Mouse (Mus musculus) thymus, adult 2 months (tissue): ENCODE data around the gene Stxbp4. TPM values are rescaled to one million over a fixed set of nuclear protein-coding genes. Genes with fewer than 3 reads are reported as not detected.

Experiments used
- DNase-seq: peaks from one replicate; pipeline ENCODE4 v3.0.0; 2021
- H3K27ac ChIP-seq: fragments of 200-500 bp; 2 replicates; pipeline ENCODE4 v1.5.1; 2012; ENCODE audit warnings: low read length, control low read depth; ENCODE audit not compliant: control insufficient read depth, insufficient read depth
- H3K27me3 ChIP-seq: fragments of 200-500 bp; 2 replicates; pipeline ENCODE4 v1.6.1; 2012; ENCODE audit warnings: mild to moderate bottlenecking, low read length, moderate library complexity, mixed read lengths; ENCODE audit not compliant: control insufficient read depth, insufficient read depth
- H3K36me3 ChIP-seq: fragments of 200-500 bp; 2 replicates; pipeline ENCODE4 v1.6.1; 2012; ENCODE audit warnings: mild to moderate bottlenecking, low read length, moderate library complexity; ENCODE audit not compliant: control insufficient read depth, insufficient read depth
- H3K4me1 ChIP-seq: fragments of 200-500 bp; replicated peaks from 2 replicates; pipeline ENCODE4 v1.6.1; 2012; ENCODE audit warnings: low read length; ENCODE audit not compliant: control insufficient read depth, insufficient read depth
- H3K4me3 ChIP-seq: fragments of 200-500 bp; 2 replicates; pipeline ENCODE4 v1.5.1; 2012; ENCODE audit warnings: mild to moderate bottlenecking, low read length, control low read depth, moderate library complexity; ENCODE audit not compliant: control insufficient read depth, insufficient read depth
- CTCF ChIP-seq: fragments of 200-500 bp; IDR thresholded peaks from 2 replicates; pipeline ENCODE4 v1.5.1; 2012; ENCODE audit warnings: mild to moderate bottlenecking, control low read depth, low read length, moderate library complexity, borderline replicate concordance; ENCODE audit not compliant: control insufficient read depth, poor library complexity, insufficient read depth; ENCODE audit errors: extremely low read depth
- POLR2A ChIP-seq: fragments of 200-500 bp; IDR thresholded peaks from 2 replicates; pipeline ENCODE4 v1.6.1; 2012; ENCODE audit warnings: mild to moderate bottlenecking, low read length, control low read depth, moderate library complexity; ENCODE audit not compliant: control insufficient read depth, poor library complexity, insufficient read depth; ENCODE audit errors: extremely low read depth
- WGBS: fragments of 180-500 bp; shearing (Covaris S2); methylation state at CpG from one replicate; pipeline ENCODE4 v1.1.7; 2018; 5-methylcytosine and 5-hydroxymethylcytosine counted together
- polyA plus RNA-seq: library from polyadenylated mRNA; depleted of rRNA; stranded (reverse); fragments of >200 nt; gene quantifications from 2 replicates; pipeline ENCODE4 v1.2.3, GENCODE M21; 2012

Stxbp4 gene
- polyA plus RNA-seq, 1 experiment = 4.1 TPM

- Histone ChIP-seq H3K36me3 (no peaks in the 10 kb centered on the region), H3K4me1 (no peaks in the 10 kb centered on the region), H3K4me3 (no peak overlapping the region), H3K27me3 (no peaks in the 10 kb centered on the region), H3K27ac (no peak overlapping the region)
- TF ChIP-seq POLR2A (no peak), CTCF (no peak)
- DNase-seq = no peak
- 71% methylated on average over 3 of the region's 3 CpGs for WGBS
These were observed 28.4 kb upstream of the Stxbp4 start for GRCm38 (mm10) chr11:90666144-90666757.

DNA sequence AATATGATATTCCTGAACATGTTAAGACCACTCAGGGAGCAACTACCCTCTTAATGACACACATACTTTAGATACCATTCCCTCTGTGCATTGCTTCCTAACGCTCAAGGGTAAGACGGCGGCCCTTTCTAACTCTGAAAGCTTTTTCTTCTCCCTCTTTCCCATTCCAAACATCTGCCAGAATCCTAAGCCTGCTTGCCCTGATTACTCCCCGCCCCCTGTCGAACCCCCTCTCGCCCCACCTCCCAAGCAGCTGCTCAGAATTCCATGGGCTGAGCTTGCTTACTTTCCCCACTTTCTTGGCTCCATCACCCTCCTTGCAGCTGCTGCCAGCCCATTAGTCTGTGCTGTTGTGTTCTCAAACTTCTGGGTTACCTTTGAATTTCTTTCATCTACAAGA is 27.3 kb upstream of the Stxbp4 start:
- DNase-seq = no peak
- H3K36me3 ChIP-seq = no peaks in the 10 kb centered on the region
- H3K4me3 ChIP-seq = no peak overlapping the region
- H3K27ac ChIP-seq = no peak overlapping the region
- WGBS = 97% methylated on average over 6 of the region's 6 CpGs
- H3K4me1 ChIP-seq = no peaks in the 10 kb centered on the region
- TF ChIP-seq CTCF (no peak), POLR2A (no peak)
- H3K27me3 ChIP-seq = no peaks in the 10 kb centered on the region

DNA sequence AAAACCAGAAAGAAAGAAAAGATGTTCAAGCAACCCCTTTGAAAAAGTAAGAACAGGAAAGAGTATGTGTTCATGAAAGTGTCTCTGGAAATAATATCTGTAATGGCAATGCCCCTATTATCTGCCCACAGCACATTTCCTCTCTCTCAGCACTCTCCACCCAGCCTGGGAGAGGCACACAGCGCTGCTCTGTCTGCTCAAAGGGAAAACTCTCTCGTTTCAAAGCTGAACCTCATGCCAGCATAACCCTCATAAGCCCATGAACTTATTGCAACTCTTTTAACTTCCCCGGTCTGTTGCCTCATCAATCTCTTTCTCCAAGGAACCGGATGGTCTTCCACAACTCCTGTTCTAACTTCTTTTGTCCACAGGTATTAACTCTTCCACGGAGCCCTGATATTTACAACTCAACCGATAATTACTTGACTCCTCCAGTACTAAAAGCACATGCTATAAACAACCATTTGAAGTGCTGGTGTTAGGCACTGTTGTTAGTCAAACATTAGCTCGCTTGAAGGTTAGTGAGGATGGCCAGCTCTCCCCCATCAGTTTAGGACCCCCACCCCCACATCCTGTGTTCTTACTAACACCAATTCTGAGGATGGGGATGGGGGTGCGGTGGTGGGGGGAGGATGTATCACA is 26.6 kb upstream of the Stxbp4 start:
- Histone ChIP-seq H3K27me3 (no peaks in the 10 kb centered on the region), H3K36me3 (no peaks in the 10 kb centered on the region), H3K4me1 (no peaks in the 10 kb centered on the region), H3K27ac (no peak overlapping the region), H3K4me3 (no peak overlapping the region)
- WGBS = 38% methylated on average over 8 of the region's 8 CpGs
- DNase-seq = no peak
- no peak for TF ChIP-seq CTCF
- no peak for TF ChIP-seq POLR2A

DNA sequence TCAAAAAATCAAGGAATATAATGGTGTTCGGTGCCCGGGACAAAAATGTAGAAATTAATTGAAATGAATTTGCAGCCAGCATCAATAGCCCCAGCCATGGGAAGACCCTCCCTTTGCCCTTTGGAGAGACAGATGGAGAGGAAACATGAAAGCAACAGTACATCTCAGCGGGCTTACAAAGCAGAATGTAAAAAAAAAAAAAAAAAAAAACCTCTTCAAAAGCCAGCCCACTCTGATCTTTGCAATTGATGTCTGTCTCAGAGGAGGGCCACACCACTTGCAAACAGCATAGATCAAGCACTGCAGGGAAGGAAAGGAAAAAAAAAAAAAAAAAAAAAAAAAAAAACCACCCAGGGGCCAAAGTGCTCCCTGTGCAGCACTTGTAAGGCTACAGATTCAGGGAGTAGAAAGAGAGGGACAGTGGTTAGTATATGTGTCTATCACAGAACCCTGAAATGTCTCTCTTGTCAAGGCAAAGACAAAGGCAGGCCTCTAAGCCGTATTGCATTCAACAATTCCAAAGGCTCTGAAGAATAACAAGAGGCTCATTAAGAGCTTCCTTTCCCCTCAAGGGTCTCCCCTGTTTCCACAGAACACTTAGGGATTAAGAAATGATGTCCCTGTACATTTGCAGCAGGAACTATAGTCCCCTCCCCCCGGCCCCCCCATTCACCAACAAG is 25.9 kb upstream of the Stxbp4 start:
- 68% methylated on average over 5 of the region's 5 CpGs for WGBS
- Histone ChIP-seq H3K4me3 (no peak overlapping the region), H3K4me1 (no peaks in the 10 kb centered on the region), H3K27me3 (no peaks in the 10 kb centered on the region), H3K36me3 (no peaks in the 10 kb centered on the region), H3K27ac (no peak overlapping the region)
- TF ChIP-seq POLR2A (no peak), CTCF (no peak)
- DNase-seq = no peak

GRCm38 (mm10) chr11:90663052-90663451 is 25.2 kb upstream of the Stxbp4 start:
- H3K4me3 ChIP-seq = no peak overlapping the region
- no peak overlapping the region for H3K27ac ChIP-seq
- no peaks in the 10 kb centered on the region for H3K27me3 ChIP-seq
- no peaks in the 10 kb centered on the region for H3K4me1 ChIP-seq
- 94% methylated on average over 3 of the region's 3 CpGs for WGBS
- no peaks in the 10 kb centered on the region for H3K36me3 ChIP-seq
- no peak for DNase-seq
- TF ChIP-seq POLR2A (no peak), CTCF (no peak)

DNA sequence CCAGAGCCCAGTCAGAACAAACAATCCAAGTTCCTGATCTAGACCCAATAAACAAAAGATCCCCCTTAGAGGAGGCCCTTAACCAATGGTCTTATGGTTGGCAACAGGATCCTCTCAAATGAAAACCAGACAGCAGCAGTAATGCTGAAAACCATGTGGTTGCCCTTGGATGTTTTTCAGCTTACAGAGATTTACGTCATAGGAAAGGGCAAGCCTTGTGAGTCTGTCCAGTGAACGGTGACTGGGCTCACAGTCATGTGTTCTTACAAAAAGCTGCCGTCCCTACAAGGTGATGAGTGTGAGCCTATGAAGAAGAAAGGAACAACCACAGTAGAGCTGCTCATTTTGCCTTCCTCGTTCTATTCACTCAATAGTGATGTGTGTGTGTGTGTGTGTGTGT is 22.8 kb upstream of the Stxbp4 start:
- no peak overlapping the region for H3K27ac ChIP-seq
- no peaks in the 10 kb centered on the region for H3K27me3 ChIP-seq
- 95% methylated on average over 4 of the region's 4 CpGs for WGBS
- no peak for DNase-seq
- TF ChIP-seq CTCF = no peak
- TF ChIP-seq POLR2A = no peak
- H3K4me1 ChIP-seq = no peaks in the 10 kb centered on the region
- no peaks in the 10 kb centered on the region for H3K36me3 ChIP-seq
- H3K4me3 ChIP-seq = no peak overlapping the region

- H3K27ac ChIP-seq = no peak overlapping the region
- no peaks in the 10 kb centered on the region for H3K4me1 ChIP-seq
- WGBS = 97% methylated on average over 12 of the region's 12 CpGs
- no peak for TF ChIP-seq CTCF
- TF ChIP-seq POLR2A = no peak
- DNase-seq = no peak
- no peak overlapping the region for H3K4me3 ChIP-seq
- H3K27me3 ChIP-seq = no peaks in the 10 kb centered on the region
- no peaks in the 10 kb centered on the region for H3K36me3 ChIP-seq
These were observed 19.6 kb upstream of the Stxbp4 start for GRCm38 (mm10) chr11:90657527-90657926.
